Mouse (Mus musculus) left cerebral cortex, postnatal 25 days (tissue): ENCODE results near the gene Ttc13. TPM values are rescaled to one million over a fixed set of nuclear protein-coding genes. Genes with fewer than 3 reads are reported as not detected.
A peak's percentile ranks its signal among the peaks of the same experiment; 100 is the strongest.

Source experiments
- DNase-seq, 2 experiments: peaks; one replicate each; pipeline ENCODE4 v3.0.0; 2022; ENCODE audit warnings: low spot score in 2 of 2, mixed read lengths in 1 of 2
- intact Hi-C: fragments of 180-260 bp; cut with DNase I; formaldehyde crosslinking; loops from one replicate; pipeline ENCODE4 v1.15.1; 2025
- total RNA-seq, 2 experiments: library from RNA; stranded (reverse); gene quantifications; 2 replicates each; pipeline ENCODE4 v1.2.3; 2021

The Ttc13 gene
- total RNA-seq, 2 experiments from 2014 or later = 39.1 to 46.4 TPM

GRCm38 (mm10) chr8:124713207-124713606, 8.6 kb downstream of the Ttc13 start:
- no peak for DNase-seq
- intact Hi-C loops = no loop called here

DNA sequence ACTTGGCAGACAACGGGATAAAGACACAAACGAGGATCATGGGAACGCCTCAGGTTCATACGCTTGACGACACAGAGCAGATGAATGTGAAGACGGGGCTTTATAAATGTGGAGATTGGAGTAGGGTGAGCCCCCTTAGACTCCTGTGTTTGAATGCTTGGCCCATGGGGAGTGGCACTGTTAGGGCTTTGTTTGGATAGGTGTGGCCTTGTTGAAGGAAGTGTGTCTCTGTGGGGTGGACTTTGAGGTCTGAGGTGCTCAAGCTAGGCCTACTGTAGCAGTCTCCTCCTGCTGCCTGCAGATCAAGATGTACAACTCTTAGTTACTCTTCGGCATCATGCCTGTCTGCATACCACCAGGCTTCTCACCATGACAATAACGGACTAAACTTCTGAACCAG, 16.0 kb downstream of the Ttc13 start:
- no peak for DNase-seq
- intact Hi-C loops = no loop called here

GRCm38 (mm10) chr8:124704376-124704775, 17.4 kb downstream of the Ttc13 start:
- intact Hi-C loops = no loop called here
- DNase-seq = peak in 1 of 2 experiments; percentile 27

DNA sequence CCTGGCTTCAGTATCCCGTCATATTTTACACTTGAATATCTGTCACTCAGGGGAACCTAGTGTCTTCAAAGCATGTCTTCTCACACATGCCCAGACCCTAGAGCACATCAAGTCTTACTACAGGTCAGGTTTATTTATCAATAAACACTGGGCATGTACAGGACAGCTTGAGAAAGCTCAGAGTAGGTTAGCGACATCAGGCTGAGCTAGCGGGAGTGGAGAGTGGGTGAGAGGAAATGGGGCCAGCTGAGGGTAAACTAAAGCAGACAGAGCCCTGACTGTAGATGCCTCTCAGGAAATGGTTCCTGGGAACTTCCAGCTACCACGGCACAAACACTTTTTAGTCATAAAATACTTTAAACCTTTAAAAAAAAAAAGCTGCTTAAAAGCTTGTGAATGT, 18.3 kb downstream of the Ttc13 start:
- intact Hi-C loops = no loop called here
- DNase-seq = no peak

GRCm38 (mm10) chr8:124702183-124702582, 19.6 kb downstream of the Ttc13 start:
- peak in 1 of 2 experiments; percentile 79 for DNase-seq
- intact Hi-C loops = no loop called here

DNA sequence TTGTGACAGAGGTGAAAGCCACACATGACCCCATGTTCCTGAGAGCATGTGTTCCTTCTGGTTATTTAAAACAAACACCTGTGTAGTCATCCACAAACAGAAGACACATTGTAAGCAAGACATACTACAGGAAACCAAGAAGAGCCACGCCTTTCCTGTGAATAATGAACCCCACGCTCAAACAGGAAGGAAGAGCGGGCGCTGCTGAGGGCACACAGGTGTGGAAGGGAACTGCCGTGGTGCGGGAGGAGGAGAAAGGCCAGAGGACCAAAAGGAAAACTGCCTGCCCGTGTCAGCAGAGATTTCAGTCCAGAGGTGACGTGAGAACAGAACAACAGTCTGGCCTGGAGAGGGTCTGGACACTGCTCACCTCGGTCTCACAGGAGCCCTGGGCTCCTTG, 20.8 kb downstream of the Ttc13 start:
- intact Hi-C loops = no loop called here
- DNase-seq = no peak

DNA sequence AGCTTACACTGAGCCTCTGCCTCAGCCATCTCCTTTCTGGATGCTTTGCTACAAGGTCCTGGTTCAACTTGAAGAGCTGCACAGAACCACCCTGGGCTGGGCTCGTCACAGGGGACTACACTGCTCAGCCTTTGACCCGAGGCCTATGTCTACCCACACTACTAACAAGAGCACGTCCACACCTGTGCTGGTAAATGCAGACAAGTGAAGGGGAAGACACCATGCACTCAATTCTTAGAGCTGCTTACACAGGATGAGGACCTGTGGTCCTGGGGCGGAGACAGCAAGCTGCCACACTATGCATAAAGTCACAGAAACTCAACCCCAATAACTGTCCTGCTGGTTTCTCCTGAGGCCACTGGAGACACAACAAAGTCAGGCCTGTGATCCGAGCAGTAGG, 21.5 kb downstream of the Ttc13 start:
- intact Hi-C loops = no loop called here
- DNase-seq = no peak

- DNase-seq = no peak
- intact Hi-C loops = no loop called here
These were observed 26.2 kb downstream of the Ttc13 start for GRCm38 (mm10) chr8:124695424-124696100.

DNA sequence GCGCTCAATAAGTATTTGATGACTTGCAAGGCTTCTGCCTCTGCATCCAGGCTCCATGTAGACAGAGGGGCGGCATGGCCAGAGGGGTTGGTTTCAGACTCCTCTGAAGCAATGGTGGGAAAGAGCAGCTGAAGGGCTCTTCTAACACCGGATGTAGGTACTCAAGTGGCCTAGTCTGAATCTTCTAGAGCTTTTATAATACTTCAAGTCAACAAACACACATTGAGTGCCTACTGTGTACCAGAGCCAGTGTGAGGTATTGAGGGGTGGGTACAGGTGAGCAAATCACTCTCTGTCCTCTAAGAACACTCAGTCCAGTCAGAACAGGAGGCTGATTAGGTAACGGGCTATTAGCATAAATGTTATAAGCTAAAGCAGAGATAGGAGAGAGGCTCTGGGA, 30.1 kb downstream of the Ttc13 start:
- no peak for DNase-seq
- intact Hi-C loops = no loop called here

DNA sequence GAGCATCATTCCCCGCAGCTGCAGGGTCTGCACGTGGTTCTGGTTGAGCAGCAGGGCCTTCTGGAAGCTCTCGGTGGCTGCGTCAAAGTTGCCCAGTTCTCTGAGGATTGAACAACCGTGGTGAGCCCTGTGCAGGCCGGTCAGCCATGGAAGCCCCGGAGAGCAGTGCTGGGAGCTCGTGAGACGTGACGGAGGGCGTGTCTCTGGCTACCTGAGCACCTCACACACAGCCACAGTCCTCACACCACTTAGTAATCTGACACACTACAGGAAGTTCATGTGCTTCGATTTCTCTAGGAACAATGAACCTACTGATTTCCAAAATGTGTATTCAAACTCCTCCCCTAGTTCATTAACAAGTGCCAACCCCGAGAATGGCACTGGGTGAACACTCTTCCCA, 32.9 kb downstream of the Ttc13 start:
- intact Hi-C loops = no loop called here
- no peak for DNase-seq

DNA sequence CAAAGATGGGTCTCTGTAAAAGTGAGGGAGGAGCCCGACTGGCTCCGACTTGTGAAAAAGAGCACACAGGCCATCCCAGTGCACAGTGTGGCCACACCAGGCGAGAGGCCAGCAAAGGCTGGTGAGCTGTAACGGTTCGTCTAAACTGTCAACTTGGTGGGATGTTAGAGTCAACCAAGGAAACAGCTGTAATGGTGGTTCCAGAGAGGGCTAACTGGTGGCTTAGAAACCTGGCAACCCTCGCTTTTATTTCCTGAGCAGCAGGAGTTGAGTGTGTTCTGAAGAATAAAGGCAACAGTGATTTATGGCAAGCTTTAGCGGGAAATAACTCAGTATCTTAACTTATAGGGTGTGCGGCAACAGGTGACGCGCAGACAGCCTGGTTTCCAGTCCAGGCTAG, 39.6 kb downstream of the Ttc13 start:
- DNase-seq = no peak
- intact Hi-C loops = no loop called here

- DNase-seq = no peak
- intact Hi-C loops = no loop called here
These were observed 40.0 kb downstream of the Ttc13 start for GRCm38 (mm10) chr8:124681792-124682157.

- DNase-seq = no peak
- intact Hi-C loops = no loop called here
These were observed 40.5 kb downstream of the Ttc13 start for GRCm38 (mm10) chr8:124681077-124681791.

- intact Hi-C loops = loop anchor here (5.0 kb wide), 1 partner anchor 146 kb away; no protein-coding TSS in a partner anchor
- no peak for DNase-seq
These were observed 43.5 kb downstream of the Ttc13 start for GRCm38 (mm10) chr8:124678246-124678645.

DNA sequence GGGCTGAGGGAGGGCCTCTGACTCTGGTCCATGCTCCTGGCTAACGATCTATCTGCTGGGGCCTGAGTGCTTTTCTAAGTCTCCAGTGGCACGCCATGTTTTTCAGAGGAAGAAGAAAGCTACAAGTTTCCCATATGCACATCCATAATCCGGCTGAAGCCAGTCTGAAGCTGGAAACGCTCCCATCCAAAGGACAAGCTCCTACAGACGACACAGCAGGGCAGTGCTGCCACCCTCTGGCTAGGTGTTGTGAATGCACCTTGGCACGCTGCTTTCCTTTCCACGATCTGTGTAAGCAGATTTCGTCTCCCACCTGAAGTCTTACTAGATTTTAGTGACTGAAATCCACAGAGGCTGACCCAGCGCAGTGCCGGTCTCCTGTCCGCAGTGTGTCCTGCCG, 44.3 kb downstream of the Ttc13 start:
- intact Hi-C loops = loop anchor here (1.0 to 5.0 kb wide), 2 partner anchors 60 to 145 kb away; no protein-coding TSS in a partner anchor
- DNase-seq = peak; percentile 89 to 95

DNA sequence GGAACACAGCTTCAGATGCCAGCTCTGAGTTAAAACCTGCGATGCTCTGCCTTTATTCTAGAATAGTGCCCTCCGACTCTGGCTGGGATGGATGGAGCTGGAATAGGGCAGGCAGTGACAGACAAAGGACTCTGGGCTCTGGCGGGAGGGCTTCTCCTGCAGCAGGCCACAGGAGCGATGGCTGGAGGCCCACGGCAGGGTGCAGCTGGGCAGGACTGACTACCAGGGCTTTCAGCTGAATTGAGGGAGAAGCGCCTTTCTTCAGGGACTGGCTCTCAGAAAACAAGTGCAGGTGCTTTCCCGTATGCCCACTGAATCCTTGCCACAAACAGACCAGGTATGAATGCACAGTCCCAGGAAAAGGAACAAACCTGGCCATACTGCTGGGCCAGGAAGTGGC, 44.7 kb downstream of the Ttc13 start:
- DNase-seq = no peak
- intact Hi-C loops = loop anchor here (1.0 to 5.0 kb wide), 2 partner anchors 60 to 145 kb away; no protein-coding TSS in a partner anchor

DNA sequence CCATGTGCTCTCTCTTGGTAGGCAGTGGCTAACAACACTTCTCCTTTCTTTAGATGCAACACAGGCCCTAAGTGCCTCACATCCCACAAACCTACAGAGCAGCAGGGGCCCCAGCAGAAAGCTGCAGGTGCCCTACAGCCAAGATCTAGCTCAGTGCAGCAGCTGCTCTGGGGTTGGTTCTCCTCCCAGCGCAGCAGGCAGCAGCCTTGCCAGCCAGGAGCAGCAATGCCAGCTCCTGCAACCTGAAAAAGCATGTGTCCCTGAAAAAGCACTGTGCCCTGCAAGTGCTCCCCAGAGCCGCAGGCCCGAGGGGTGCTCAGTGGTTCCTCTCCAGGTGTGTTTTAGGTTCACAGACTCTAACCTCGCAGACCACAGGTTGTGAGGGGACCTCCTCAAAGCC, 45.1 kb downstream of the Ttc13 start:
- intact Hi-C loops = loop anchor here (1.0 to 5.0 kb wide), 2 partner anchors 59 to 144 kb away; no protein-coding TSS in a partner anchor

GRCm38 (mm10) chr8:124672345-124672744, 49.4 kb downstream of the Ttc13 start:
- intact Hi-C loops = no loop called here
- no peak for DNase-seq

More for the DNA sequence above, 45.1 kb downstream of the Ttc13 start:
- peak in 1 of 2 experiments; percentile 23 for DNase-seq

GRCm38 (mm10) chr8:124668798-124669197, 53.0 kb downstream of the Ttc13 start:
- intact Hi-C loops = no loop called here
- no peak for DNase-seq

GRCm38 (mm10) chr8:124664414-124664813, 57.4 kb downstream of the Ttc13 start:
- no peak for DNase-seq
- intact Hi-C loops = loop anchor here (5.0 kb wide), 2 partner anchors 47 to 277 kb away; no protein-coding TSS in a partner anchor

DNA sequence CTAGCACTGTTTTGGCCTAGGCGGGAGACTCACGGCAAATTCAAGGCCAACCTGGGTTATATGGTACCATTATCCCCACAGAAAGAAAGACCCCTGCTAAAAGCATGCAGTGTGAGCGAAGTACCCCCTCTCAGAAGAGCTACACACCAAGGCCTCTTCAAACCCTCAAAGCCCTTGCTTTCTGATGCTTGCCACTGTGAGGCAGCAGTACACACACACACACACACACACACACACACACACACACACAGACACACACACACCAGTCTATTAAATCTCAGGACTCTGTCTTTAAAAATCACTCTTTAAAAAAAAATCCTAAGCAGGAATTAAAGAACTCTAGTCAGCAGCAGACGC, 57.9 kb downstream of the Ttc13 start:
- intact Hi-C loops = loop anchor here (2.0 to 5.0 kb wide), 3 partner anchors 31 to 277 kb away; no protein-coding TSS in a partner anchor

More for the DNA sequence above, 57.9 kb downstream of the Ttc13 start:
- no peak for DNase-seq
